Mouse (Mus musculus): ENCODE measurements at regions not wholly inside any gene's neighbourhood (a gene's known extent, or its start where the extent isn't known, plus 50 kb on each side); places are given as distances from the start of the nearest gene placed in this dataset.

- Histone ChIP-seq H3K79me2 (ENCODE audit: control insufficient read depth, insufficient read depth) (no peaks in the 10 kb centered on the region), H3K36me3 (ENCODE audit: control insufficient read depth, insufficient read depth) (no peaks in the 10 kb centered on the region), H3ac (ENCODE audit: control insufficient read depth, insufficient read length, low read depth) (no peak overlapping the region), H3K4me3 (ENCODE audit: insufficient read depth, poor library complexity, severe bottlenecking) (no peak overlapping the region), H3K79me3 (ENCODE audit: low read depth) (no peaks in the 10 kb centered on the region), H3K27me3 (ENCODE audit: control insufficient read depth, insufficient read depth, insufficient read length) (no peaks in the 10 kb centered on the region)
- TF ChIP-seq CEBPB (IDR thresholded peaks at IDR 0.05; ENCODE audit: low read depth) (peak; percentile 77), USF1 (IDR thresholded peaks at IDR 0.05; ENCODE audit: low read depth) (peak; percentile 55), CTCF (IDR thresholded peaks at IDR 0.05; ENCODE audit: control insufficient read depth, insufficient read depth, insufficient read length) (no peak), MYOG (IDR thresholded peaks at IDR 0.05; ENCODE audit: control insufficient read depth, extremely low read depth, insufficient read length) (no peak), MYOD1 (IDR thresholded peaks at IDR 0.05; ENCODE audit: control insufficient read depth, insufficient read length, low read depth) (no peak), MAX (IDR thresholded peaks at IDR 0.05) (no peak), FOSL1 (IDR thresholded peaks at IDR 0.05; ENCODE audit: insufficient read depth, low read length, poor library complexity, severe bottlenecking) (peak; percentile 39)
These were observed 160.5 kb downstream of the Sptssa start for GRCm38 (mm10) chr12:54495701-54496374.

- Histone ChIP-seq H3K79me3 (ENCODE audit: low read depth) (no peaks in the 10 kb centered on the region), H3K79me2 (ENCODE audit: control insufficient read depth, insufficient read depth) (no peaks in the 10 kb centered on the region), H3K27me3 (ENCODE audit: control insufficient read depth, insufficient read depth, insufficient read length) (no peaks in the 10 kb centered on the region), H3K36me3 (ENCODE audit: control insufficient read depth, insufficient read depth) (no peaks in the 10 kb centered on the region), H3ac (ENCODE audit: control insufficient read depth, insufficient read length, low read depth) (no peak overlapping the region), H3K4me3 (ENCODE audit: insufficient read depth, poor library complexity, severe bottlenecking) (no peak overlapping the region)
- TF ChIP-seq MYOD1 (IDR thresholded peaks at IDR 0.05; ENCODE audit: control insufficient read depth, insufficient read length, low read depth) (no peak), FOSL1 (IDR thresholded peaks at IDR 0.05; ENCODE audit: insufficient read depth, low read length, poor library complexity, severe bottlenecking) (no peak), USF1 (IDR thresholded peaks at IDR 0.05; ENCODE audit: low read depth) (no peak), MYOG (IDR thresholded peaks at IDR 0.05; ENCODE audit: control insufficient read depth, extremely low read depth, insufficient read length) (no peak), CEBPB (IDR thresholded peaks at IDR 0.05; ENCODE audit: low read depth) (no peak), MAX (IDR thresholded peaks at IDR 0.05) (no peak), CTCF (IDR thresholded peaks at IDR 0.05; ENCODE audit: control insufficient read depth, insufficient read depth, insufficient read length) (no peak)
These were observed 161.5 kb downstream of the Sptssa start for GRCm38 (mm10) chr12:54494756-54495375.

GRCm38 (mm10) chr12:54492737-54493136, 163.6 kb downstream of the Sptssa start:
- no peaks in the 10 kb centered on the region for H3K79me2 ChIP-seq (ENCODE audit: control insufficient read depth, insufficient read depth)
- no peaks in the 10 kb centered on the region for H3K27me3 ChIP-seq (ENCODE audit: control insufficient read depth, insufficient read depth, insufficient read length)
- H3K79me3 ChIP-seq (ENCODE audit: low read depth): no peaks in the 10 kb centered on the region
- no peak overlapping the region for H3ac ChIP-seq (ENCODE audit: control insufficient read depth, insufficient read length, low read depth)
- no peak for TF ChIP-seq CTCF (IDR thresholded peaks at IDR 0.05; ENCODE audit: control insufficient read depth, insufficient read depth, insufficient read length)
- TF ChIP-seq MAX (IDR thresholded peaks at IDR 0.05): no peak
- no peak for TF ChIP-seq MYOD1 (IDR thresholded peaks at IDR 0.05; ENCODE audit: control insufficient read depth, insufficient read length, low read depth)
- TF ChIP-seq FOSL1 (IDR thresholded peaks at IDR 0.05; ENCODE audit: insufficient read depth, low read length, poor library complexity, severe bottlenecking): no peak
- no peak for TF ChIP-seq MYOG (IDR thresholded peaks at IDR 0.05; ENCODE audit: control insufficient read depth, extremely low read depth, insufficient read length)
- no peak for TF ChIP-seq USF1 (IDR thresholded peaks at IDR 0.05; ENCODE audit: low read depth)
- no peak for TF ChIP-seq CEBPB (IDR thresholded peaks at IDR 0.05; ENCODE audit: low read depth)
- no peaks in the 10 kb centered on the region for H3K36me3 ChIP-seq (ENCODE audit: control insufficient read depth, insufficient read depth)
- no peak overlapping the region for H3K4me3 ChIP-seq (ENCODE audit: insufficient read depth, poor library complexity, severe bottlenecking)

- no peak for TF ChIP-seq MYOD1 (IDR thresholded peaks at IDR 0.05; ENCODE audit: control insufficient read depth, insufficient read length, low read depth)
- TF ChIP-seq USF1 (IDR thresholded peaks at IDR 0.05; ENCODE audit: low read depth): no peak
- TF ChIP-seq MAX (IDR thresholded peaks at IDR 0.05): no peak
- no peak for TF ChIP-seq CTCF (IDR thresholded peaks at IDR 0.05; ENCODE audit: control insufficient read depth, insufficient read depth, insufficient read length)
- TF ChIP-seq CEBPB (IDR thresholded peaks at IDR 0.05; ENCODE audit: low read depth): no peak
- no peak for TF ChIP-seq MYOG (IDR thresholded peaks at IDR 0.05; ENCODE audit: control insufficient read depth, extremely low read depth, insufficient read length)
- TF ChIP-seq FOSL1 (IDR thresholded peaks at IDR 0.05; ENCODE audit: insufficient read depth, low read length, poor library complexity, severe bottlenecking): no peak
- H3K79me3 ChIP-seq (ENCODE audit: low read depth): no peaks in the 10 kb centered on the region
- H3K4me3 ChIP-seq (ENCODE audit: insufficient read depth, poor library complexity, severe bottlenecking): no peak overlapping the region
- H3K27me3 ChIP-seq (ENCODE audit: control insufficient read depth, insufficient read depth, insufficient read length): no peaks in the 10 kb centered on the region
- no peaks in the 10 kb centered on the region for H3K36me3 ChIP-seq (ENCODE audit: control insufficient read depth, insufficient read depth)
- H3K79me2 ChIP-seq (ENCODE audit: control insufficient read depth, insufficient read depth): no peaks in the 10 kb centered on the region
- no peak overlapping the region for H3ac ChIP-seq (ENCODE audit: control insufficient read depth, insufficient read length, low read depth)
These were observed 165.9 kb downstream of the Sptssa start for GRCm38 (mm10) chr12:54490460-54490859.

GRCm38 (mm10) chr12:54489675-54490074, 166.7 kb downstream of the Sptssa start:
- no peaks in the 10 kb centered on the region for H3K36me3 ChIP-seq (ENCODE audit: control insufficient read depth, insufficient read depth)
- H3K79me3 ChIP-seq (ENCODE audit: low read depth): no peaks in the 10 kb centered on the region
- H3K79me2 ChIP-seq (ENCODE audit: control insufficient read depth, insufficient read depth): no peaks in the 10 kb centered on the region
- TF ChIP-seq CTCF (IDR thresholded peaks at IDR 0.05; ENCODE audit: control insufficient read depth, insufficient read depth, insufficient read length): peak; percentile 43
- no peak for TF ChIP-seq MYOD1 (IDR thresholded peaks at IDR 0.05; ENCODE audit: control insufficient read depth, insufficient read length, low read depth)
- no peak overlapping the region for H3K4me3 ChIP-seq (ENCODE audit: insufficient read depth, poor library complexity, severe bottlenecking)
- H3K27me3 ChIP-seq (ENCODE audit: control insufficient read depth, insufficient read depth, insufficient read length): no peaks in the 10 kb centered on the region
- H3ac ChIP-seq (ENCODE audit: control insufficient read depth, insufficient read length, low read depth): no peak overlapping the region
